Mouse (Mus musculus): ENCODE results near the gene Rora. TPM values are rescaled to one million over a fixed set of nuclear protein-coding genes. Genes with fewer than 3 reads are reported as not detected.
"Not testable (repeated sequence)": the region's sequence is repeated elsewhere in the genome, so short reads cannot be mapped to it uniquely, and the experiment has no call there.

The Rora gene
- polyA plus RNA-seq, 1 experiment = 11.7 TPM

- TF ChIP-seq POLR2A (IDR thresholded peaks at IDR 0.05; ENCODE audit: borderline replicate concordance, extremely low read depth, insufficient read depth, insufficient read length, poor library complexity, severe bottlenecking) (no peak), CTCF (IDR thresholded peaks at IDR 0.05; ENCODE audit: borderline replicate concordance, extremely low read depth, insufficient read depth, insufficient read length) (no peak)
- no peak for DNase-seq (ENCODE audit: low read depth)
These were observed 401.7 kb downstream of the Rora start for GRCm38 (mm10) chr9:69055302-69055701.

DNA sequence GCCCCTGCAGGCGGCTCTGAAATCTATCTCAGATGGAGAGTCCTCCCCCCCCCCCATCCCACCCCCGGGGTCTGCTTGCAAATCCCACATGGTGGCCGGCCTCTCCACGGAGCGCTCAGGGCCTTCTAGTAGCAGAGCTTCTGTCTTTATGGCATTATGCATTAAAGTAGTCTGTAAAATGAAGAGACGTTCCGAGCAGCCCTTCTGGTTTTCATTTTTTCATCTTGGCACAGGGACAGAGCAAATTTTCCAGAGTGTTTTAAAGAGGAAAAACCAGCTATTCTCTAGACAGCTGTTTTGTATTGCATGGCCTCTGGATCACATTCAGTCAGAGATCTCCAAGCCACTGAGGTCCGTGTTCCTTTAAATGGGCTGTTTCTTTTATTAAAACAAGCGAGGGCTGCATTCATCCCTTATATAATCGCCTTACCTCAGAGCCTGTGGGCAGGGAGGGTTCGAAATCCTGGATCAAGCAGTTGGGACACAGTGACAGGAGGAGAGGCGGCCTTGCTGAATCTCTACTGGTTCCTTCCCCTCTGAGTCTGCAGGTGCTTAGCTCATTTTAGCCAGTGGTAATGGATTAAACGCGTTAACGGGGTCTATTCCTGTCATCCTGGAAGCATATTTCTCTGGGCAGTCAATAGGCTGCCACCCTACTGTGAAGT lies 417.7 kb downstream of the Rora start:
- TF ChIP-seq POLR2A (IDR thresholded peaks at IDR 0.05; ENCODE audit: borderline replicate concordance, extremely low read depth, insufficient read depth, insufficient read length, poor library complexity, severe bottlenecking) (no peak), CTCF (IDR thresholded peaks at IDR 0.05; ENCODE audit: borderline replicate concordance, extremely low read depth, insufficient read depth, insufficient read length) (no peak)
- peak; percentile 22 for DNase-seq (ENCODE audit: low read depth)

DNA sequence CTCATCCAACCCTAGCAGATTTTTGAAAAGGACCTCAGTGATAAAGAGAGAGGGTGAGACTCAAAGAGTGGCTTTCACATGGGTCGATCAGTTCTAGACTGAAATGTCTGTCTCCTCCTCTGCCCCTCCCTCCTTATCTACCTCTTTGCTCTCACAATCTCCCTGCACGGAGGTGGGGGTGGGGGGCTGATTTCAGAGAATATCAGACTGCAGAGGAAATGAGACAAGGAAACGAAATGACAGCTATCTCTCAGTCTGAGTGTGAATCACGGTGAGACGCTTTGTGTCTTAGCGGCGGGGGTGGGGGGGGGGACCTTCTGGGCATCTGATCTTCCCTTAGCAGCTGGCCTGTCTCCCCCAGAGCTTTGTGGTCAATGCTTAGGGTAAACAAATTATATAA lies 419.7 kb downstream of the Rora start:
- TF ChIP-seq CTCF (IDR thresholded peaks at IDR 0.05; ENCODE audit: borderline replicate concordance, extremely low read depth, insufficient read depth, insufficient read length) (no peak), POLR2A (IDR thresholded peaks at IDR 0.05; ENCODE audit: borderline replicate concordance, extremely low read depth, insufficient read depth, insufficient read length, poor library complexity, severe bottlenecking) (no peak)
- no peak for DNase-seq (ENCODE audit: low read depth)

DNA sequence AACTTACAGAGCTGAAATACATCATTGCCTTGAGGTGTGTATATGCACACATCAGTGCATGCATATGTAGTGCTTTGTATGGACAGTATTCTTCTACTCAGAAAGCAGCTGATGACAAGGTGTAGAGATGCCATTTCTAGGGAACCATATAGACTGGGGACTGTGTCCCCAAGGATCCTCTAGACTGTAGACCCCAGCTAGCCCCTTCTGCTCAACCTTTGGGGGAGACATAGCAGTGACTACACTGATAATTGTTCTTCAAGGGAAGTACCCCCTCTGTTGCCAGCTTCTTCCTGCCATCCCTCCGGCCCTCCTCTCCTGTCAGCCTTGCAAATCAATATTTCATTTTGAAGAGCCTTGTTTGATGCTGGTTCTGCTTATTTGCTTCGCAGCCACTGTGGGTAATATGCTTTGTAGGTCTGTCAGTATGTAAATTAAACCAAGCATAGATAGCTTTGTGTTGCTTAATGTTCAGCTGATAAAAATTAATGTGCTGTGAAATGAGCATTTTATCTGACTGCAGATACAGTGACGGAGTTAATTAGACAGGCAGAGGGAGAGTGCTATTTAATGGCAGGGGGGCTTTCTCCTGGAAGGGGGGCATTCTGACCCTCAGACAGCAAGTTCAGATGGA lies 430.6 kb downstream of the Rora start:
- TF ChIP-seq CTCF (IDR thresholded peaks at IDR 0.05; ENCODE audit: borderline replicate concordance, extremely low read depth, insufficient read depth, insufficient read length) = no peak
- no peak for TF ChIP-seq POLR2A (IDR thresholded peaks at IDR 0.05; ENCODE audit: borderline replicate concordance, extremely low read depth, insufficient read depth, insufficient read length, poor library complexity, severe bottlenecking)
- DNase-seq (ENCODE audit: low read depth) = peak; percentile 72

DNA sequence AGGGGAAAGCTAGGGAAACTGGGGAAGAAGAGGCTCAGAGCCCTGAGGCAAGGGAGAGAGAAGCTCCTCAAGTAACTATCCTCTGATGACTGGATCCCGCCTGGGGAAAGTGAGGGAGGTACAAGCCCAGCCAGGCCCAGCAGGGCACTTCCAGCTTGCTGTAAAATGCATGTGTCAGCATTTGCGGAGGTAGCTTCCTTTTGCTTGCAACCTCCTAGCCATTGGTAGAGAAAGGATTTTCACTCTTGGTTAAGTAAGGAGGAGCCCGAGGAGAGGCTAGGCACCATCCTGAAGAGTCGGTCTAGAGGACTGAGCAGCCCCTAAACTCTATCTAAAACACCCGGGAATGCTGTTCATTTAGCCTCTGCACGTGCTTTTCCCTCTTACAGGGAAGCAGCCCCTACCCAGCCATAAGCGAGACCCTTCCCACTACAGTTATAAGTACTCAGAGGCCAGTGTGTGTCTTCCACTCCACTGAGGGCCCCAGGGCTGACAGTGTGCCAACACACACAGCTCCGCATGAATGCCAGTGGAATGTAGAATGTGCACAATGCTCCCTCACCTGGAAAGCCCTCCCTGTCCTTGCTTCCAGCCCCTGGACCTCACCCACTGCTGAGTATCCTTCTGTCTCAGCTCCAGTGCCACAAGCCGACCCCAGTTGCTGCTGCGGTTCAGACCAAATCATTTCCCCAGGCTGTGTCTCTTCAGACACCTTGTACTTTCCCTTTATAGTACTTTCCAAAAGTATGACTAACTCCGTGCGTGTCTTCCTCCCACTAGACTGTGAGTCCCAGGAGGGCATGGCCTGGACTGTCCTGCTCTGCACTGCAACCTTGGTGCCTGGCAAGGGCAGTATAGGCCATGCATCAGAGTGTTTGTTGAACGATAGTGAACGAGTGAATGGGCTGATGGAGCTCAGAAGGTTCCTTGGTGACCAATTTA lies 431.4 kb downstream of the Rora start:
- TF ChIP-seq POLR2A (IDR thresholded peaks at IDR 0.05; ENCODE audit: borderline replicate concordance, extremely low read depth, insufficient read depth, insufficient read length, poor library complexity, severe bottlenecking) (no peak), CTCF (IDR thresholded peaks at IDR 0.05; ENCODE audit: borderline replicate concordance, extremely low read depth, insufficient read depth, insufficient read length) (no peak)
- no peak for DNase-seq (ENCODE audit: low read depth)

- no peak for DNase-seq (ENCODE audit: low read depth)
- TF ChIP-seq CTCF (IDR thresholded peaks at IDR 0.05; ENCODE audit: borderline replicate concordance, extremely low read depth, insufficient read depth, insufficient read length) = no peak
- TF ChIP-seq POLR2A (IDR thresholded peaks at IDR 0.05; ENCODE audit: borderline replicate concordance, extremely low read depth, insufficient read depth, insufficient read length, poor library complexity, severe bottlenecking) = no peak
These were observed 433.3 kb downstream of the Rora start for GRCm38 (mm10) chr9:69086844-69087243.

DNA sequence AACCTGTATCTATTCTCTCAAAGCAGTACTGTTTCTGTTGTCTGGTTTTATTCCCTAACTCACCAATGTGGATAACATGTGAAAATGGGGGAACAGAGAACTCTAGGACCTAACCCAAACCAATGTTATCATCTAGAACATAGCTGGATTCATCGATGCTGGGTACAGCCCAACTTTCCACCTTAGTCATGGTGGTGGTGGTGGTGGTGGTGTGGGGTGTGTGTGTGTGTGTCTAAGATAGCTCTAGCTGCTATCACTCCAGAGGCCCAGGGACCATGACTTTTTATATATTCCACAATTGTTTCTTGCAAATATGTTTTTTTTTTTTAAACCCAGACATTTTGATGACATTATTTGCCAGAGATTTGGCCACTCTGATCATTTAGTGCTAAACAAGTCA lies 433.7 kb downstream of the Rora start:
- no peak for DNase-seq (ENCODE audit: low read depth)
- TF ChIP-seq CTCF (IDR thresholded peaks at IDR 0.05; ENCODE audit: borderline replicate concordance, extremely low read depth, insufficient read depth, insufficient read length) (no peak), POLR2A (IDR thresholded peaks at IDR 0.05; ENCODE audit: borderline replicate concordance, extremely low read depth, insufficient read depth, insufficient read length, poor library complexity, severe bottlenecking) (no peak)

GRCm38 (mm10) chr9:69090749-69091270 lies 437.2 kb downstream of the Rora start:
- TF ChIP-seq POLR2A (IDR thresholded peaks at IDR 0.05; ENCODE audit: borderline replicate concordance, extremely low read depth, insufficient read depth, insufficient read length, poor library complexity, severe bottlenecking) (no peak), CTCF (IDR thresholded peaks at IDR 0.05; ENCODE audit: borderline replicate concordance, extremely low read depth, insufficient read depth, insufficient read length) (no peak)
- DNase-seq (ENCODE audit: low read depth) = peak; percentile 52

DNA sequence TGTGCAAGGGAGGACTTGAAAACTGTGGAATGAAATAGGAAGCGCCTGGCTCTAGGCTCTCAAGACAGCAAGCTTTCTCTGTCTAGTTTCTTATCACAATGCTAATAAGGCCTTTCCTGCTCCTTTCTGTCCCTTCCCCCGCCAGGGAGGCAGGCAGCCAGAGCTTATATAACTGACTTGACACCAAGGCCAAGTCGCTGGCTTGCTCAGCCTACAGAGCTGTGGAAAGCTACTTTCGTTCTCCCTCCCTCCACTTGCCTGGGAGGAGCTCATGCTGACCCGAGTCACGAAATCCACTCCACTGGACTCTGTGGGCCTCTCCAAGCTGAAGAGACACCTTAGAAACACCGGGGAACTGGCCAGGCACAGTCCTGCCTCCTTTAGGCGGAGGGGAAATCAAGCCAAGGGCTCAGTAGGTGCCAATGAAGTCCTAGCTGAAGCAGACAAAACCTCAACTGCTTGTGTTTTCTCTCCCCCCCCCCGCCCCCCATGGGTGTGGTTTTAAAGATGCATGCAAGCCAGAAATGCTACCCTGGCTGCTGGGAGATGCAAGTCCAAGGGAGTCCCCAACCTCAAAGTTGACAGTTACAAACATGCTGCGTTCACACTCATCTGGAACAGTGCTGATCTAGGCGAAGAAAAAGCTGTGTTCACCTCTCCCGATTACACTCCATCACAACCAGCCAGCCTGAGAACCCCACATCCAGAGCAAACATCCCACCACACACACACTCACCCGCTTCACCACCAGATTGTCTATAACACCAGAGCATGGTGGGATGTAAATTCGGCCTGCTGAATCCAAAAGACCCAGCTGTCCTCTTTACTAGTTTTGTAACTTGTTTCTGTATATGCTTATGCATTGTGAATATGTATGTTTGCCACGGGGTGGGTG lies 438.8 kb downstream of the Rora start:
- peak; percentile 56 for DNase-seq (ENCODE audit: low read depth)

GRCm38 (mm10) chr9:69100153-69100756 lies 446.7 kb downstream of the Rora start:
- DNase-seq (ENCODE audit: low read depth) = not testable (repeated sequence)

More for the DNA sequence above, 438.8 kb downstream of the Rora start:
- no peak for TF ChIP-seq CTCF (IDR thresholded peaks at IDR 0.05; ENCODE audit: borderline replicate concordance, extremely low read depth, insufficient read depth, insufficient read length)
- TF ChIP-seq POLR2A (IDR thresholded peaks at IDR 0.05; ENCODE audit: borderline replicate concordance, extremely low read depth, insufficient read depth, insufficient read length, poor library complexity, severe bottlenecking) = no peak

Data from brain, embryonic 14.5 days (tissue).